Mouse (Mus musculus) stomach, embryonic 14.5 days (tissue): ENCODE measurements around the gene Gm8897. TPM values are rescaled to one million over a fixed set of nuclear protein-coding genes. Genes with fewer than 3 reads are reported as not detected.
"Not testable (repeated sequence)": the region's sequence is repeated elsewhere in the genome, so short reads cannot be mapped to it uniquely, and the experiment has no call there.

Experiments used
- ATAC-seq: fragments of 200-750 bp; cut with Nextera tagmentation; 2 replicates; pipeline ENCODE4 v1.8.0; 2017; ENCODE audit warnings: low read depth, moderate TSS enrichment; ENCODE audit not compliant: insufficient number of reproducible peaks, insufficient read depth, low FRiP score
- H3K27ac ChIP-seq: fragments of 300-500 bp; sonication (generic); 2 replicates; pipeline ENCODE4 v1.5.1; 2014; ENCODE audit warnings: mild to moderate bottlenecking, low read length, moderate library complexity, mixed read lengths
- H3K27me3 ChIP-seq: fragments of 300-500 bp; sonication (generic); 2 replicates; pipeline ENCODE4 v1.6.1; 2014; ENCODE audit warnings: low read length, control low read depth, mixed read lengths; ENCODE audit not compliant: control insufficient read depth, insufficient read depth
- H3K36me3 ChIP-seq: fragments of 300-500 bp; sonication (generic); 2 replicates; pipeline ENCODE4 v1.6.1; 2014; ENCODE audit warnings: mild to moderate bottlenecking, control low read depth, low read length, moderate library complexity, mixed read lengths; ENCODE audit not compliant: control insufficient read depth, insufficient read depth
- H3K4me1 ChIP-seq: fragments of 300-500 bp; sonication (generic); 2 replicates; pipeline ENCODE4 v1.6.1; 2014; ENCODE audit warnings: low read length, control low read depth, mixed read lengths; ENCODE audit not compliant: control insufficient read depth, insufficient read depth
- H3K4me2 ChIP-seq: fragments of 300-500 bp; sonication (generic); replicated peaks from 2 replicates; pipeline ENCODE4 v1.6.1; 2014; ENCODE audit warnings: low read depth, low read length, control low read depth
- H3K4me3 ChIP-seq: fragments of 300-500 bp; sonication (generic); 2 replicates; pipeline ENCODE4 v1.5.1; 2014; ENCODE audit warnings: low read depth, low read length, control low read depth
- H3K9ac ChIP-seq: fragments of 300-500 bp; sonication (generic); replicated peaks from 2 replicates; pipeline ENCODE4 v1.6.1; 2014; ENCODE audit warnings: low read depth, mild to moderate bottlenecking, control low read depth, low read length, moderate library complexity, mixed read lengths
- H3K9me3 ChIP-seq: fragments of 300-500 bp; sonication (generic); 2 replicates; pipeline ENCODE4 v1.6.1; 2016; ENCODE audit warnings: low read depth, low read length, control low read depth; ENCODE audit not compliant: control insufficient read depth
- WGBS: fragments of 180-500 bp; shearing (Covaris S2); extraction: QIAGEN DNeasy Blood & Tissue Kit; methylation state at CpG from one replicate; pipeline ENCODE4 v1.1.7; 2014; 5-methylcytosine and 5-hydroxymethylcytosine counted together
- polyA plus RNA-seq: library from polyadenylated mRNA; unstranded; fragments of >200 nt; fragmentation: Nextera tagmentation; extraction: Ambion mirVana; gene quantifications from 2 replicates; pipeline ENCODE4 v1.2.1, GENCODE M21; 2014

The Gm8897 gene
- not detected in 2 replicates for polyA plus RNA-seq

- H3K27me3 ChIP-seq, ATAC-seq, H3K9me3 ChIP-seq, H3K27ac ChIP-seq, H3K4me1 ChIP-seq, H3K4me2 ChIP-seq, H3K4me3 ChIP-seq, H3K36me3 ChIP-seq, H3K9ac ChIP-seq: not testable (repeated sequence)
- 67% methylated on average over 1 of the region's 2 CpGs for WGBS
These were observed at the start of gene Gm8897 for GRCm38 (mm10) chr5:11416118-11416517. Gene Gm8897, plus strand, starts transcription at chr5:11416418.

GRCm38 (mm10) chr5:11416691-11417090 is 473 bp downstream of the Gm8897 start:
- not testable (repeated sequence) for ATAC-seq, H3K27me3 ChIP-seq, H3K4me3 ChIP-seq, H3K27ac ChIP-seq, H3K9me3 ChIP-seq, H3K4me1 ChIP-seq, H3K4me2 ChIP-seq, H3K36me3 ChIP-seq, H3K9ac ChIP-seq
- WGBS: 82% methylated on average over 1 of the region's 1 CpGs

Other genes with a start within 250 kb of the Gm8897 start
- 0.38 TPM in 1 of 2 replicates, not detected in the other for gene Gm5861, start 233.3 kb upstream of the Gm8897 start, polyA plus RNA-seq
- not detected in 2 replicates for gene Gm8890, start 160.4 kb upstream of the Gm8897 start, polyA plus RNA-seq
- gene Speer1, start 74.9 kb upstream of the Gm8897 start, polyA plus RNA-seq: not detected in 2 replicates
- not detected in 2 replicates for gene Gm8906, start 86.3 kb downstream of the Gm8897 start, polyA plus RNA-seq
- gene Gm6460, start 178.5 kb downstream of the Gm8897 start, polyA plus RNA-seq: not detected in 2 replicates